ENCODE assay signal across 14 mouse cellular contexts in the genomic region with DNA sequence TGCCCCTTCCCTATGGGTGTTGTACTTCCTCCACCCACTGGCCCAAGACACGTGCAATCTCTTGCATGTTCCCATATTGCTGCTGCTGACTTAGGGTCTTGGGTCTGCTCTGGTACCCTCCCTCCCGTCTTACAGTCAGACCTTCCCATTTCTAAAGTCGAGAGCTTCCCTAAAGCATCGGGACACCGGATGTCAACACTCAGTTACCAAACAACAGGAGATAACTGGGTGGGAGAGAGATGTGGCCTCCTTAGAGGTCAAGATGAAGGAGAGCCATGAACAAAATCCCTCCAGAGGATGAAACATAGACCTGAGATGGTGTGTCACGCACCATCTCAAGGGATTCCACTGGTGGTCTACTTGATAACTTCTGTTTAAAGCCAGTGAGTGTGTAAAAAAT.
"Had no signal": no experiment of that assay in that cellular context is flagged by ENCODE, and none has a peak within 500 bp of the region (broad histone marks: within the 10 kb centered on the region; RNA-seq: fewer than 3 reads in every experiment).

No protein-coding gene starts in this region.

- DNase-seq: cerebellum, adult 8-10 months; cerebellum, adult 9-10 months; cerebellum, adult 9-11 months; cerebellum, postnatal 10 days; cerebellum, postnatal 14 days; cerebellum, postnatal 25 days; cerebellum, postnatal 36 days; embryo, embryonic 11 days; forebrain, postnatal 0 days; gastrocnemius, adult 2 months; gastrocnemius, postnatal 10 days; gastrocnemius, postnatal 14 days; gastrocnemius, postnatal 25 days; gastrocnemius, postnatal 36 days had no signal
